Mouse (Mus musculus) spleen, adult 18-20 months (tissue): Measurements from ENCODE around the gene Thap12.

ENCODE experiments used
- DNase-seq, 2 experiments: peaks; one replicate each; pipeline ENCODE4 v3.0.0; 2022; ENCODE audit warnings: mixed read lengths in 2 of 2

Gene Thap12

GRCm38 (mm10) chr7:98702283-98703240 is at the start of gene Thap12:
Thap12 (plus strand) TSS chr7:98703103.
- DNase-seq, result peak; percentile 98 to 99

GRCm38 (mm10) chr7:98655681-98656530 is 47.0 kb upstream of the Thap12 start:
- DNase-seq, result peak; percentile 53 to 62

GRCm38 (mm10) chr7:98656531-98657221 is 46.2 kb upstream of the Thap12 start, which contains the start of gene Emsy:
Emsy (minus strand) TSS chr7:98656783.
- DNase-seq, result peak; percentile 79 to 83

- no peak for DNase-seq
These were observed 37.7 kb upstream of the Thap12 start for GRCm38 (mm10) chr7:98665166-98665565.

GRCm38 (mm10) chr7:98665726-98666125 is 37.2 kb upstream of the Thap12 start:
- no peak for DNase-seq

- DNase-seq, result no peak
These were observed 34.8 kb upstream of the Thap12 start for GRCm38 (mm10) chr7:98667956-98668746.

- DNase-seq, result no peak
These were observed 32.1 kb upstream of the Thap12 start for GRCm38 (mm10) chr7:98670831-98671230.

GRCm38 (mm10) chr7:98671416-98671815 is 31.5 kb upstream of the Thap12 start:
- no peak for DNase-seq

GRCm38 (mm10) chr7:98672241-98672955 is 30.5 kb upstream of the Thap12 start:
- DNase-seq, result no peak

- DNase-seq, result no peak
These were observed 28.6 kb upstream of the Thap12 start for GRCm38 (mm10) chr7:98674344-98674743.

GRCm38 (mm10) chr7:98677511-98677910 is 25.4 kb upstream of the Thap12 start:
- DNase-seq, result no peak

- DNase-seq, result no peak
These were observed 24.5 kb upstream of the Thap12 start for GRCm38 (mm10) chr7:98678441-98678840.

GRCm38 (mm10) chr7:98680691-98681090 is 22.2 kb upstream of the Thap12 start:
- no peak for DNase-seq

GRCm38 (mm10) chr7:98682821-98683220 is 20.1 kb upstream of the Thap12 start:
- no peak for DNase-seq

GRCm38 (mm10) chr7:98685895-98686294 is 17.0 kb upstream of the Thap12 start:
- no peak for DNase-seq

- no peak for DNase-seq
These were observed 12.8 kb upstream of the Thap12 start for GRCm38 (mm10) chr7:98690126-98690525.

GRCm38 (mm10) chr7:98690831-98691230 is 12.1 kb upstream of the Thap12 start:
- DNase-seq, result no peak

GRCm38 (mm10) chr7:98692761-98693546 is 9.9 kb upstream of the Thap12 start:
- DNase-seq, result no peak

- DNase-seq, result peak; percentile 29 to 42
These were observed 8.9 kb upstream of the Thap12 start for GRCm38 (mm10) chr7:98694046-98694445.

GRCm38 (mm10) chr7:98697496-98697895 is 5.4 kb upstream of the Thap12 start:
- DNase-seq, result no peak
